Mouse (Mus musculus): ENCODE data around the gene Cacna2d3. TPM values are rescaled to one million over a fixed set of nuclear protein-coding genes. Genes with fewer than 3 reads are reported as not detected.

The Cacna2d3 gene
- 2.8 and 3.3 TPM in 2 replicates for polyA plus RNA-seq (2016; fragmentation: Nextera tagmentation; extraction: Ambion mirVana)

- peaks cover 87% of the 10 kb centered on the region for H3K27me3 ChIP-seq
- no peaks in the 10 kb centered on the region for H3K36me3 ChIP-seq
- H3K4me3 ChIP-seq (replicated peaks): peak within 1 kb of the TSS; percentile 66
- peak within 1 kb of the TSS; percentile 98 for H3K4me2 ChIP-seq
- H3K9ac ChIP-seq (replicated peaks): peak within 1 kb of the TSS; percentile 72
- H3K9me3 ChIP-seq: no peaks in the 10 kb centered on the region
- WGBS: under 1% methylated on average over 67 of the region's 109 CpGs
- peaks cover 22% of the 10 kb centered on the region for H3K4me1 ChIP-seq (replicated peaks)
- peak; percentile 67 for ATAC-seq (ENCODE audit: insufficient number of reproducible peaks, insufficient read depth, low FRiP score, low TSS enrichment, low read depth)
- H3K27ac ChIP-seq: 0 out of 2 replicates have a peak within 1 kb of the TSS, but pooled peaks have one; percentile 23
Measured at GRCm38 (mm10) chr14:29721488-29722385, at the start of gene Cacna2d3. Cacna2d3 (minus strand) TSS chr14:29721864.

DNA sequence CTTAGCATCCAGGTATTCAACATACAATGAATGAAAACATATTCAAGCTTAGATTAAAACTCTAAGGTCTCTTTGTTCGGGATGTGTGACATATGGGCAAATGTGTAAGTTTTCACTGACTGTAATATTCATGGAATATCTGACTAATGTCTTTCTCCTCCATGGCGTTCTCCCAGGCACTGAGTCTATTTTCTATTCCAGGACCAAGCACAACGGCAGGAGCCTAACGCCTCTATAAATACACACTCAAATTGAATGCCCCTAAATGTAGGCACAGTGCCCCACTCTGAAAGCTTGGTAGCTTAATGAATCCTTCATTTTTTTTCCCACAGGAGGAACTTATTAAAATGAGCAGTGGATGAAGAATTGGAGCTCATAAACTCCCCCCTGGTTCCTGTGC lies 47.8 kb upstream of the Cacna2d3 start:
- WGBS: 80% methylated on average over 4 of the region's 4 CpGs
- no peak overlapping the region for H3K4me3 ChIP-seq (replicated peaks)
- no peaks in the 10 kb centered on the region for H3K4me1 ChIP-seq (replicated peaks)

DNA sequence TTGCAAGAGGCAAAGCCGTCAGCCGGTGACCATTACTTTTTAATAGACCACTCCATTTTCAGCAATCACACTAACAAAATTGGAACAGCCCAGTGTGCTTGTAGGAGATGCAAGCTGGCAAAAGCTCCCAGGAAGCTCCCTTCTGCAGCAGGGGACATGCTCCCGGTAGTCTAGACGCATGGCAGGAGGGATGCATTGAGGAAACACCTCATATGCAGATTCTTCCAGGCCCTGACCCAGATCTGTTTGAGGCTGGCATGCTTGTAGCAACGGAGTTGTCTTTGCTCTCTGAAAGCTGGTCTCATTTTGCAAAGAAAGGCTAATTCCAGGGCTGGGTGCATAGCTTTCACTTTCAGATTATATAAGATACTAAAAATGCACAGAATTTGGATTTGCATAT lies 31.2 kb upstream of the Cacna2d3 start:
- Histone ChIP-seq H3K9ac (replicated peaks) (no peak overlapping the region), H3K36me3 (no peaks in the 10 kb centered on the region), H3K4me2 (no peak overlapping the region), H3K4me1 (replicated peaks) (no peaks in the 10 kb centered on the region), H3K4me3 (replicated peaks) (no peak overlapping the region), H3K27ac (no peak overlapping the region), H3K9me3 (no peaks in the 10 kb centered on the region), H3K27me3 (no peaks in the 10 kb centered on the region)
- ATAC-seq (ENCODE audit: insufficient number of reproducible peaks, insufficient read depth, low FRiP score, low TSS enrichment, low read depth): no peak
- WGBS: 77% methylated on average over 5 of the region's 5 CpGs

More for the DNA sequence above, 47.8 kb upstream of the Cacna2d3 start:
- peaks cover 6% of the 10 kb centered on the region; the same call in 1 of the 2 replicates for H3K9me3 ChIP-seq
- no peak overlapping the region for H3K9ac ChIP-seq (replicated peaks)
- no peak for ATAC-seq (ENCODE audit: insufficient number of reproducible peaks, insufficient read depth, low FRiP score, low TSS enrichment, low read depth)
- H3K36me3 ChIP-seq: no peaks in the 10 kb centered on the region
- H3K4me2 ChIP-seq: no peak overlapping the region
- H3K27me3 ChIP-seq: no peaks in the 10 kb centered on the region
- H3K27ac ChIP-seq: no peak overlapping the region

DNA sequence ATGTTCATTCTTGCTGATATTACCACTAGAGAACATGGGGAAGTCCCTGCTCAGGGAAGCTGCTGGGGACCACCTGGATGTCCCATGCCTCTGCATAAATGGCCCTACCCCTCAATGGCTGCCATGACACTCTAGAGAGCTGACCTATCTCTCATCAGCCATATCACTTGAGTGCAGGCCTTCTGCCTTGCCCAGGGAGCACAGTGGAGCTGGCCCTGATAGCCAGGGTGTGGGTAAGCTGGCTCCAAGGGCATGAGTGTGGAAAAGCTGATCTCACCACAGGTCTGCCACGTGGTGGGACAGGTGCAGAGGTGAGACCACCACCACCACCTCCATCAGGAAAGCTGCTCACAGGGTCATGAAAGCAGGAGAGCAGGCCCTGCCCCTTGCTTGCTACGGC lies 17.1 kb upstream of the Cacna2d3 start:
- no peaks in the 10 kb centered on the region for H3K4me1 ChIP-seq (replicated peaks)
- H3K27ac ChIP-seq: no peak overlapping the region
- no peak overlapping the region for H3K4me3 ChIP-seq (replicated peaks)
- no peaks in the 10 kb centered on the region for H3K27me3 ChIP-seq
- H3K36me3 ChIP-seq: no peaks in the 10 kb centered on the region
- no peak overlapping the region for H3K4me2 ChIP-seq
- H3K9ac ChIP-seq (replicated peaks): no peak overlapping the region
- H3K9me3 ChIP-seq: peaks cover 3% of the 10 kb centered on the region; the same call in 1 of the 2 replicates
- ATAC-seq (ENCODE audit: insufficient number of reproducible peaks, insufficient read depth, low FRiP score, low TSS enrichment, low read depth): no peak
- 78% methylated on average over 2 of the region's 2 CpGs for WGBS

- H3K4me3 ChIP-seq (replicated peaks): no peak overlapping the region
- H3K36me3 ChIP-seq: no peaks in the 10 kb centered on the region
- no peak overlapping the region for H3K9ac ChIP-seq (replicated peaks)
- no peak overlapping the region for H3K4me2 ChIP-seq
- 91% methylated on average over 4 of the region's 4 CpGs for WGBS
- peaks cover 3% of the 10 kb centered on the region; the same call in 1 of the 2 replicates for H3K9me3 ChIP-seq
- ATAC-seq (ENCODE audit: insufficient number of reproducible peaks, insufficient read depth, low FRiP score, low TSS enrichment, low read depth): no peak
- no peaks in the 10 kb centered on the region for H3K4me1 ChIP-seq (replicated peaks)
- no peak overlapping the region for H3K27ac ChIP-seq
- peaks cover 26% of the 10 kb centered on the region for H3K27me3 ChIP-seq
Measured at GRCm38 (mm10) chr14:29730256-29730655, 8.6 kb upstream of the Cacna2d3 start.

DNA sequence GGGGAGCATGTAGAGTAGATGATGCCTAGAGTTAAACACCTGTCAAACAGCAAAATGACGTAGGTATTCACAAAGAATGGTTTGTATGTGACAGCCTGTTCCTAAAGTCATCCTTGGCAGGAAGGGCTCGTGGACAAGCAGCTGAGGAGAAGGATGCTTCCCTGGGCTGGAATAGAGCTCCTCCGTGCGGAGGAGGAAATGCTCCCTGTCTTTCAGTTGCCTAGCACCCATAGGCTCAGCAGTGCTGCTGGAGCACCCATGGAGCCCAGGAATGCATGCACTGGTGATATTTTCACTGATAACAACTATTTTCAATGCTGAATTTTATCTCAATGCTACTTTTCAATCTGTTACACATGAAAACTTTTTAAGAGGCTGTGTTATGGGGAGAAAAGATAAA lies 7.3 kb upstream of the Cacna2d3 start:
- Histone ChIP-seq H3K9ac (replicated peaks) (no peak overlapping the region), H3K4me2 (no peak overlapping the region), H3K36me3 (no peaks in the 10 kb centered on the region), H3K4me3 (replicated peaks) (no peak overlapping the region), H3K27ac (no peak overlapping the region), H3K9me3 (no peaks in the 10 kb centered on the region; the same call in 1 of the 2 replicates), H3K27me3 (peaks cover 34% of the 10 kb centered on the region), H3K4me1 (replicated peaks) (no peaks in the 10 kb centered on the region)
- WGBS: 81% methylated on average over 4 of the region's 4 CpGs
- ATAC-seq (ENCODE audit: insufficient number of reproducible peaks, insufficient read depth, low FRiP score, low TSS enrichment, low read depth): no peak

DNA sequence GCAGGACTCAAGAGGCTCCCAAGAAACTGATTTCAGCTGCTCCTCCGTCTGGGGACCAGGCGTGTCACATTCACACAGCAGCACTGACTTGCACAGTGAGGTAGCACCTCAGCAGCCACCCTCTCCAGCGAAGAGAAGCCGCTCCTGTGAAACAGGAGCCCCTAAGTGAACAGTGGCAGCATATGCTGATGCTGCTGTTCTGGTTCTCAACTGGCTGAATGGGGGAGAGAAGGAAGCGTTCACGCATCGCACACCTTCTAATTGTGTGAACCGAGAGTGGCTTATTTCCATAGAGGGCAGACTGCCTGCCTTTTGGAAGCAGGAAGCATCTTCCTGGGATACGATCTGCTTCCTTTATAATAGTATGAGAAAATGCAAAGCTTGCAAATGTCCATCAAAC lies 5.9 kb upstream of the Cacna2d3 start:
- Histone ChIP-seq H3K4me1 (replicated peaks) (peaks cover 7% of the 10 kb centered on the region), H3K9ac (replicated peaks) (no peak overlapping the region), H3K4me3 (replicated peaks) (no peak overlapping the region), H3K9me3 (no peaks in the 10 kb centered on the region), H3K4me2 (no peak overlapping the region), H3K27ac (no peak overlapping the region), H3K36me3 (no peaks in the 10 kb centered on the region), H3K27me3 (peaks cover 48% of the 10 kb centered on the region)
- no peak for ATAC-seq (ENCODE audit: insufficient number of reproducible peaks, insufficient read depth, low FRiP score, low TSS enrichment, low read depth)
- WGBS: 77% methylated on average over 9 of the region's 9 CpGs

DNA sequence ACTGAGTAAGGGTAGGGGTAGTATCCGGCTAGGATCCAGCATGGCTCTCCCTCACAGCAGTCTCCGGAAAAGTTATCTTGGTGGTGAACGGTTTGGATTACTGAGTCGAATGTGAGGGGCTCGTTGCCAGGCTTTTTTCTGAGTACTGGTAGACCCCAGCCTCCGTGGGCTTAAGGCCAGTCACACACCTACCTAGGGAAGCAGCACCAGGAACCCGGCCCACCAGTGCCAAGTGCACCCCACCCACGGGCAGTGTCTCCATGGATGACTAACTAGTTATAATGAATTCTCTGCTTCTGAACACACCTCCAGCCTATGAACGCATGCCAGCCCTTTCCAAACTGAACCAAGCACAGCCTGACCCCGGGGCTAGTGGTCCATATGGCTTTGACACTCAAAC lies 1.6 kb upstream of the Cacna2d3 start:
- Histone ChIP-seq H3K27me3 (peaks cover 85% of the 10 kb centered on the region), H3K36me3 (no peaks in the 10 kb centered on the region), H3K27ac (no peak overlapping the region), H3K9ac (replicated peaks) (peak overlapping the region; percentile 72; the same call in 1 of the 2 replicates), H3K4me2 (peak overlapping the region; percentile 98), H3K4me1 (replicated peaks) (peaks cover 22% of the 10 kb centered on the region), H3K9me3 (no peaks in the 10 kb centered on the region), H3K4me3 (replicated peaks) (peak overlapping the region; percentile 66)
- WGBS: 11% methylated on average over 10 of the region's 10 CpGs
- ATAC-seq (ENCODE audit: insufficient number of reproducible peaks, insufficient read depth, low FRiP score, low TSS enrichment, low read depth): peak; percentile 15; the same call in 1 of the 2 replicates

DNA sequence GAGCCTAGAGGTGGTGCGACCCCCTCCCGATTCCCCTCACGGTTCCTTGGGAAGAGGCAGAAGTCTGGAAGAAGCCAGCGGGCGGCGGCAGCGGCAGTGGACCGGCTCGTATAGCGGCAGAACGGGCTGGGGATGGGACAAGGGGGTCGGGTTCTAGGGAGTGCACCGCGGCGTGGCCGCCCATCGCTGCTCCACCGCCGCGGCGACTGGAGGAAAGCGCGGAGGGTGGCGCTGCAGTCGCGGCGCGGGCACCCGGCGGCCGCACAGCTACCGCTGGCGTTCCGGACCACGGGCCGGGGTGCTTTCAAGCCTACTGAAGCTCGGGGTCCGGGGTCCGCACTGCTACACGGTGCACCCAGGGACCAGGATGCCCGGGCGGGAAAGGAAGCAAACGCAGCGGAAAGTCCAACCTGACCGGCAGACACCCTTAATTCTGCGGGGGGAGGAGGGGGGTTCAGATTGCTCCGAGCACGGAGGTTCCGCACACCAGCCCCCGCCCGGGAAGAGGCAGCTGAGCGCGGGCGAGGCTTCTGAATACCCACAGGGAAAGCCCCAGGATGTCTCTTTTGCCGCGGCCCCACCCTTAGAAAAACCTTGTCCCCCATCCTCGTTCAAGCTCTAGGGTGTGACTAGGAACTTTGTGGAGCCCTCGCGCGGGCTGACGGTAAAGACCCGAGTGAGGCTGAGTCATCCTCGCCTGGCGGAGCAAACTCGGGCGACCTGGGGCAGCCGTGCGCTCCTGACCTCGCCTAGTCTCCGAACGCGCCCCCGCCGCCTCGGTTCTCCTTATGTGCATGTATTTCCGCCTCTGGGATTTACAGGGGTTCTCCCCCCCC lies 940 bp upstream of the Cacna2d3 start:
- Histone ChIP-seq H3K27ac (0 out of 2 replicates have a peak overlapping the region, but pooled peaks have one; percentile 23), H3K4me3 (replicated peaks) (peak overlapping the region; percentile 66), H3K4me1 (replicated peaks) (peaks cover 22% of the 10 kb centered on the region), H3K4me2 (peak overlapping the region; percentile 98), H3K36me3 (no peaks in the 10 kb centered on the region), H3K9me3 (no peaks in the 10 kb centered on the region), H3K9ac (replicated peaks) (peak overlapping the region; percentile 72), H3K27me3 (peaks cover 87% of the 10 kb centered on the region)
- under 1% methylated on average over 75 of the region's 76 CpGs for WGBS
- peak; percentile 66 for ATAC-seq (ENCODE audit: insufficient number of reproducible peaks, insufficient read depth, low FRiP score, low TSS enrichment, low read depth)

DNA sequence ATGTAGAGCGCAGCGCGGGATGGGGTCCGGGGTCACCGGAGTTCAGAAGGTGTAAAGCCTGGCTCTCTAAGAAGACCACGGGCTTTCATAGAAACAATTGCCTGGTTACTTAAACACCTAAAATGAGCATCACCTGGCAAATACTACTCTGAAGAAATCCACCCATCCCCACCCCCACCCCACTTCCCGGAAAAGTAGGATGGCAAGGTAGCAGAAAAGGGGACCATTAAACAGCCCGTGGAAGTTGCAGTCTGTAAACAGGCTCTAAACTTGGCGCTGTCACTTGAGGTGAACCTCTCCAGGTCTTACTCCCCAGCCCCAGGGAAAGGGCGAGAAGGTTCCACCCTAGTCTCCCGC lies 555 bp downstream of the Cacna2d3 start:
- Histone ChIP-seq H3K4me1 (replicated peaks) (peaks cover 22% of the 10 kb centered on the region), H3K9ac (replicated peaks) (peak overlapping the region; percentile 72; the same call in 1 of the 2 replicates), H3K4me3 (replicated peaks) (peak overlapping the region; percentile 66), H3K27ac (no peak overlapping the region), H3K36me3 (no peaks in the 10 kb centered on the region), H3K9me3 (no peaks in the 10 kb centered on the region), H3K4me2 (peak overlapping the region; percentile 98), H3K27me3 (peaks cover 84% of the 10 kb centered on the region)
- 1% methylated on average over 11 of the region's 11 CpGs for WGBS
- 0 out of 2 replicates have a peak, but pooled peaks have one; percentile 7 for ATAC-seq (ENCODE audit: insufficient number of reproducible peaks, insufficient read depth, low FRiP score, low TSS enrichment, low read depth)
